Mouse (Mus musculus) erythroblast, embryonic 14.5 days (primary cell): Measurements from ENCODE around the gene Npcd. TPM values are rescaled to one million over a fixed set of nuclear protein-coding genes. Genes with fewer than 3 reads are reported as not detected.
A peak's percentile ranks its signal among the peaks of the same experiment; 100 is the strongest.

Experiments
- H3K27me3 ChIP-seq: 2 replicates; pipeline ENCODE4 v1.6.1; 2012; ENCODE audit warnings: inconsistent platforms; ENCODE audit not compliant: control insufficient read depth
- H3K36me3 ChIP-seq: 2 replicates; pipeline ENCODE4 v1.6.1; 2012; ENCODE audit warnings: mild to moderate bottlenecking, inconsistent platforms; ENCODE audit not compliant: control insufficient read depth
- H3K4me1 ChIP-seq: 2 replicates; pipeline ENCODE4 v1.6.1; 2012; ENCODE audit warnings: inconsistent platforms; ENCODE audit not compliant: control insufficient read depth
- H3K4me3 ChIP-seq: replicated peaks from 2 replicates; pipeline ENCODE3; 2012; ENCODE audit warnings: moderate library complexity, mild to moderate bottlenecking, inconsistent platforms
- H3K9me3 ChIP-seq: 2 replicates; pipeline ENCODE4 v1.6.1; 2012; ENCODE audit warnings: low read length, inconsistent platforms, mixed read lengths; ENCODE audit not compliant: control insufficient read depth
- GATA1 ChIP-seq: IDR thresholded peaks from 2 replicates; pipeline ENCODE4 v1.6.1; 2012; ENCODE audit warnings: low read length, inconsistent platforms, mixed read lengths
- TAL1 ChIP-seq: IDR thresholded peaks from 3 replicates; pipeline ENCODE4 v1.6.1; 2012; ENCODE audit warnings: low read length, inconsistent platforms, mixed read lengths
- polyA plus RNA-seq: library from polyadenylated mRNA; stranded (reverse); fragments of >175 nt; gene quantifications from 2 replicates; pipeline ENCODE4 v1.2.3, GENCODE M21; 2012

Gene Npcd
- polyA plus RNA-seq, 1 experiment = not detected

DNA sequence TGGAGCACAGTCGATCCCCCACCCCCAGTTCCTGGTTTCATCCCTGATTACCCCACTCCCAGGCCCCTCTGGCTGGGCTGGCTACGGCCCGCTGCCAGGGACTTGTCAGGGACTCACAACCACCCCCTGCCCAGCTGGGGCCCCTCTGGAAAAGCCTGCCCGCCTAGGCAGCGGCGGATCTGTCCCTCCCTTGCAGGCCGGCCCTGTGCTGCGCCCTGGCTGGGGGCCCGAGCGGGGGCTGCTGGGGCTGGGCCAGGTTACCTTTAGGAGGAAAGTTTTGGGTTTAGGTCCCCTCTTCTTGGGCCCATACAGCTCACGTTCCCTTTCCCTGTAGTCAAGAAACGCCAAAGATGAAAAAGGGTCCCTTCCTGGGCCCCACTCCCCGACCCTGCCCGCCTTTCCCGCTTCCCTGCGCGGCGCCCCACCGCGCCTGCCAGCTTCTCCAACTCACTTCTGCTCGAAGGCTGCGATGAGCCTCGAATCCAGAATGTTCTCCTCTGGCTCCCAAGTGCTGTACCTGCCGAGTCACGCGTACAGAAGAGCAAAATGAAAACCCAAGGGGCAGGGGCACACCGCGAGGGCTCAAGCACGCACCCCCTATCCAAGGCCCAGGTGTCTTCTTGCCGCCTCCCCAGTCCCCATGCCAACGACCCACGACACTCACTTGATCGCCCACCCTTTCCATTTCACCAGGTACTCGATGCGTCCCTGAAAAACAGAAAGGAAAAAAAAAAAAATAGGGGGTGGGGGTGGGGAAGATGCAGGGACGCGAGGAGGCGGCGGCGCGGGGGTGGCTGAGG is 586 bp downstream of the Npcd start:
- H3K4me3 ChIP-seq = peak overlapping the region; percentile 85
- H3K27me3 ChIP-seq = peaks cover 5% of the 10 kb centered on the region
- peaks cover 38% of the 10 kb centered on the region for H3K4me1 ChIP-seq
- H3K36me3 ChIP-seq = peaks cover 21% of the 10 kb centered on the region
- no peaks in the 10 kb centered on the region for H3K9me3 ChIP-seq
- no peak for TF ChIP-seq TAL1
- TF ChIP-seq GATA1 = no peak

DNA sequence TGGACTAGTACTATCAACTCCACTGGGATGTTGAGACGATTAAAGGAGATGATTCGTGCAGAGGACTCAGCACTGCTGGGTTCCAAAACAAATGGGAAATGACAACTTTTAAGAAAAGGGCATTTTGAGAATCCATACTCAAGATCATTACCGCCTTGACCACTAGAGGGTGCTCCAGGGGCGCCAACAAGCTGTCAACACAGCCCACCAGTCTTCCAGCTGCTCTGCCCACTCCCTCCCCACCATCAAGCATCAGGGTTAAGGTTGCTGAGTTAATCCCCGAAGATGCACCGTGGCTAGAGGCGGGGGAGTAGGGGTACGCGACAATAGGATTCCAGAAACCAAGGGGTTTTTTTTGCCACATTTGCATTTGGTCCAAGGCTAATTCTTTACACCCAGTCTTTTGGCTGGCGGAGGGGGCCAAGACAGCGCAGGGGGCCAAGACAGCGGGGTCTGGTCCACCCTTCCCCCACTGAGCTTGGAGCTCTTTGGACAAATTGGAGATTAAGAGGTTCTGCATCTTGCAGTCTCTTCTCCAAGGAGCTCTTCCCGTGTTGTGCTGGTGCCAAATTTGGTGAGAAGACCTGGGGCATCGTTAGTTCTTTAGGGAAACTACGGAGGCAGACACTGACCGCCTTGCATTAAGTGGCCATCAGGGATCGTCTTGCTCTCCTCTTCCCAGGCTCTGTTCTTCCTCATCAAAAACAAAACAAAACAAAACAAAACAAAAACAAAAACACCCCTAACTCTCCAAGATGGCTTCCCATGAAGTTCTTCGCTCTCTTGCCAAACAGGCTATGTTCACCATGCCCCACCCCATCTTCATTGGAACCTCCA is 1.8 kb downstream of the Npcd start:
- Histone ChIP-seq H3K4me3 (peak overlapping the region; percentile 85), H3K4me1 (peaks cover 41% of the 10 kb centered on the region), H3K9me3 (no peaks in the 10 kb centered on the region)

DNA sequence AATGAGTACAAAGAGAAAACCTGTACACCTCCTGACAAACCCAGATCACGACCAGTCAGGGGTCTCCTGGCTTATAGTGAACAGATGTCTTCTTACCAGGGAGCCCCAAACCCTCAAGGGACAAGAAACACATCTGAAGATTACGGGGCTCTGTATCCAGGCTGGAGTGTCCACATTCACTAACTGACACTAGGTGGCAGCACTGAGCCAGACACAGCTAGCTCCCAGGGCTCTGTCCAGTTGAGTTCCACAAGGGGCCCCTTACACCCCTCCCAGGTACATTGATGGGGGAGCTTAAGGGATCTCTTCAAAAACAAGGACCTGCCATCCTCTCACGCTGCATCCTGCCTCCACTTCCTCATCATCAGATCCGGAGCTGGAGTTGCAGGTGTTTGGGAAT is 3.6 kb downstream of the Npcd start:
- no peaks in the 10 kb centered on the region for H3K9me3 ChIP-seq
- H3K36me3 ChIP-seq = peaks cover 44% of the 10 kb centered on the region
- peaks cover 41% of the 10 kb centered on the region for H3K4me1 ChIP-seq
- no peak overlapping the region for H3K4me3 ChIP-seq
- TF ChIP-seq GATA1 (no peak), TAL1 (no peak)
- peaks cover 2% of the 10 kb centered on the region; the same call in 1 of the 2 replicates for H3K27me3 ChIP-seq

More for the DNA sequence above, 1.8 kb downstream of the Npcd start:
- Histone ChIP-seq H3K27me3 (peaks cover 2% of the 10 kb centered on the region; the same call in 1 of the 2 replicates), H3K36me3 (peaks cover 32% of the 10 kb centered on the region)
- TF ChIP-seq TAL1 (no peak), GATA1 (no peak)

GRCm38 (mm10) chr15:79829431-79829830 is 4.6 kb downstream of the Npcd start:
- Histone ChIP-seq H3K9me3 (no peaks in the 10 kb centered on the region), H3K27me3 (peaks cover 2% of the 10 kb centered on the region; the same call in 1 of the 2 replicates), H3K4me3 (no peak overlapping the region), H3K36me3 (peaks cover 46% of the 10 kb centered on the region), H3K4me1 (peaks cover 39% of the 10 kb centered on the region)
- TF ChIP-seq GATA1 (no peak), TAL1 (no peak)

GRCm38 (mm10) chr15:79828366-79829035 is 5.5 kb downstream of the Npcd start:
- TF ChIP-seq GATA1 (no peak), TAL1 (no peak)
- H3K36me3 ChIP-seq = peaks cover 46% of the 10 kb centered on the region
- peaks cover 32% of the 10 kb centered on the region for H3K4me1 ChIP-seq

GRCm38 (mm10) chr15:79827778-79828210 is 6.2 kb downstream of the Npcd start:
- TF ChIP-seq GATA1 (no peak), TAL1 (no peak)
- Histone ChIP-seq H3K36me3 (peaks cover 53% of the 10 kb centered on the region), H3K4me3 (no peak overlapping the region), H3K4me1 (peaks cover 30% of the 10 kb centered on the region), H3K9me3 (no peaks in the 10 kb centered on the region), H3K27me3 (no peaks in the 10 kb centered on the region)

More at GRCm38 (mm10) chr15:79828366-79829035, 5.5 kb downstream of the Npcd start:
- no peaks in the 10 kb centered on the region for H3K9me3 ChIP-seq
- H3K4me3 ChIP-seq = no peak overlapping the region
- no peaks in the 10 kb centered on the region for H3K27me3 ChIP-seq

DNA sequence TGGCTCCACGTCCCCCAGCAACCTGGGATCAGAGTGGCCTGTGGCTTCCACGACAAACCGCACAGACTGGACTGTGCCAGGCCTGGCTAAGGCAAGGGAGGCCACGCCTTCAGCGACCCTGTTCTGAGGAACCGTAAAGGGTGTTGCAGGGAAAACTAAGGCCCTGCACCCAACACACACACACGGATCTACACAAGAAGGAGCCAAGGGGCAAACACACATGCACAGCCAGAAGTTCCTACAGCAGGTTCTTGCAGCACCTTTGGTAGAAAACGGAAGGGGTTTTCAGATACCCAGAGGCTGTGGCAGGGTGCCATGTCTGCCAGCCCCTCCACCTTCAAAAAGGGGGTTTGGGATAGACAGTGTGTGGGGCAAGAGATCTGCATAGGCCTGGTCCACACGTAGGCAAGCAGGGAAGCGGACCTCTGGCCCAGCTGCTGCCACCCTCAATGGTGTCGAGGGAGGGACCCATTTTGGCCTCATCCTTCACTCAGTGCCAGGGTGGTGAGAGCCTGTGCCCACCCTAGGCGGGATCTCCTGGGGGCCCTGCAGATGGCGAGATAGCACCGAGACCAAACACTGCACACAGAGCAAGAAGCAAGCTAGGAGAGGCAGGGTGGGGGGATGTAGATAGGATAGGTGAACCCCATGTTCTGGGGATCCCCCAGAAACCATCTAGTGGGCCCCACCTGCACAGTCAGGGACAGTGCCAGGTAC is 6.8 kb downstream of the Npcd start:
- H3K9me3 ChIP-seq = no peaks in the 10 kb centered on the region
- H3K36me3 ChIP-seq = peaks cover 55% of the 10 kb centered on the region
- peaks cover 30% of the 10 kb centered on the region for H3K4me1 ChIP-seq
- no peak overlapping the region for H3K4me3 ChIP-seq
- no peaks in the 10 kb centered on the region for H3K27me3 ChIP-seq
- no peak for TF ChIP-seq GATA1
- no peak for TF ChIP-seq TAL1

GRCm38 (mm10) chr15:79826221-79826935 is 7.7 kb downstream of the Npcd start:
- TF ChIP-seq TAL1 (no peak), GATA1 (no peak)
- no peaks in the 10 kb centered on the region for H3K27me3 ChIP-seq
- peaks cover 49% of the 10 kb centered on the region for H3K36me3 ChIP-seq
- no peak overlapping the region for H3K4me3 ChIP-seq
- H3K9me3 ChIP-seq = no peaks in the 10 kb centered on the region
- peaks cover 24% of the 10 kb centered on the region for H3K4me1 ChIP-seq
